Mouse (Mus musculus) regulatory T cell (primary cell): ENCODE results near the gene Caml.
"Not testable (repeated sequence)": the region's sequence is repeated elsewhere in the genome, so short reads cannot be mapped to it uniquely, and the experiment has no call there.

Experiments
- in situ Hi-C: fragments of 300-600 bp; cut with MboI, MseI; formaldehyde crosslinking; loops from one replicate; pipeline ENCODE4 v1.15.1; 2025; ENCODE audit warnings: high pct_unique_total_duplicates

Gene Caml

GRCm38 (mm10) chr13:55622649-55623541, at the start of gene Caml:
Gene Caml, plus strand, starts transcription at chr13:55623005.
- in situ Hi-C loops = no loop called here

GRCm38 (mm10) chr13:55573432-55573831, 49.4 kb upstream of the Caml start, which contains the start of gene Tmed9:
Gene Tmed9, plus strand, starts transcription at chr13:55573732.
- in situ Hi-C loops = no loop called here

GRCm38 (mm10) chr13:55574321-55574720, 48.5 kb upstream of the Caml start:
- in situ Hi-C loops = no loop called here

- in situ Hi-C loops = no loop called here
These were observed 46.9 kb upstream of the Caml start for GRCm38 (mm10) chr13:55575932-55576331.

- in situ Hi-C loops = not testable (repeated sequence)
These were observed 45.9 kb upstream of the Caml start for GRCm38 (mm10) chr13:55576872-55577271.

GRCm38 (mm10) chr13:55578086-55578485, 44.7 kb upstream of the Caml start:
- in situ Hi-C loops = no loop called here

- in situ Hi-C loops = no loop called here
These were observed 30.8 kb upstream of the Caml start for GRCm38 (mm10) chr13:55591961-55592490.

- in situ Hi-C loops = no loop called here
These were observed 30.1 kb upstream of the Caml start for GRCm38 (mm10) chr13:55592512-55593253.

GRCm38 (mm10) chr13:55593254-55593747, 29.5 kb upstream of the Caml start:
- in situ Hi-C loops = no loop called here

- in situ Hi-C loops = no loop called here
These were observed 27.4 kb upstream of the Caml start for GRCm38 (mm10) chr13:55595375-55595774.

- in situ Hi-C loops = no loop called here
These were observed 26.0 kb upstream of the Caml start for GRCm38 (mm10) chr13:55596802-55597201.

- in situ Hi-C loops = loop anchor here (5.0 kb wide), 1 partner anchor 37 kb away; the partner anchor contains the start of gene Ddx46
These were observed 23.0 kb upstream of the Caml start, which contains the start of gene B4galt7 for GRCm38 (mm10) chr13:55599566-55600540. Gene B4galt7, plus strand, starts transcription at chr13:55599896.

- in situ Hi-C loops = loop anchor here (5.0 kb wide), 1 partner anchor 37 kb away; the partner anchor contains the start of gene Ddx46
These were observed 22.1 kb upstream of the Caml start for GRCm38 (mm10) chr13:55600657-55601056.

GRCm38 (mm10) chr13:55601611-55602010, 21.2 kb upstream of the Caml start:
- in situ Hi-C loops = loop anchor here (5.0 kb wide), 1 partner anchor 36 kb away; the partner anchor contains the start of gene Ddx46

- in situ Hi-C loops = loop anchor here (5.0 kb wide), 1 partner anchor 33 kb away; the partner anchor contains the start of gene Ddx46
These were observed 18.2 kb upstream of the Caml start for GRCm38 (mm10) chr13:55604606-55605005.

- in situ Hi-C loops = no loop called here
These were observed 15.7 kb upstream of the Caml start for GRCm38 (mm10) chr13:55606899-55607623.

GRCm38 (mm10) chr13:55607624-55608006, 15.2 kb upstream of the Caml start:
- in situ Hi-C loops = no loop called here

- in situ Hi-C loops = no loop called here
These were observed 10.8 kb upstream of the Caml start for GRCm38 (mm10) chr13:55611996-55612395.

- in situ Hi-C loops = no loop called here
These were observed 9.3 kb upstream of the Caml start for GRCm38 (mm10) chr13:55613471-55613870.

- in situ Hi-C loops = no loop called here
These were observed 3.5 kb upstream of the Caml start for GRCm38 (mm10) chr13:55619328-55619727.
